Mouse (Mus musculus): ENCODE measurements around the gene Hormad1.

GRCm38 (mm10) chr3:95526111-95526510, 33.4 kb upstream of the Hormad1 start:
- TF ChIP-seq POLR2A (IDR thresholded peaks at IDR 0.05; ENCODE audit: insufficient read length, low read depth) (no peak), TCF12 (IDR thresholded peaks at IDR 0.05; ENCODE audit: insufficient read depth, poor library complexity, severe bottlenecking) (no peak), MAX (IDR thresholded peaks at IDR 0.05; ENCODE audit: low read depth) (no peak), E2F4 (IDR thresholded peaks at IDR 0.05; ENCODE audit: insufficient read depth) (no peak), MYOD1 (IDR thresholded peaks at IDR 0.05; ENCODE audit: control insufficient read depth in 1 of 3, insufficient read length in 2 of 3, low read depth in 2 of 3) (no peak), CEBPB (IDR thresholded peaks at IDR 0.05; ENCODE audit: insufficient read depth, poor library complexity, severe bottlenecking) (no peak), TCF3 (IDR thresholded peaks at IDR 0.05; ENCODE audit: insufficient read length, low read depth) (no peak), POLR2AphosphoS2 (IDR thresholded peaks at IDR 0.05; ENCODE audit: insufficient read length, low read depth) (no peak)

All from myocyte (in vitro differentiated cells).